Mouse (Mus musculus) liver, adult 2 months (tissue): ENCODE results near the gene Bcl11b.

Experiments used
- CTCF ChIP-seq: fragments of 200-500 bp; IDR thresholded peaks from 2 replicates; pipeline ENCODE4 v1.5.1; 2011; ENCODE audit warnings: low read depth, low read length, control low read depth
- POLR2A ChIP-seq: fragments of 200-500 bp; IDR thresholded peaks from 2 replicates; pipeline ENCODE4 v1.6.1; 2011; ENCODE audit warnings: low read length, control low read depth; ENCODE audit not compliant: insufficient read depth; ENCODE audit errors: extremely low read depth

DNA sequence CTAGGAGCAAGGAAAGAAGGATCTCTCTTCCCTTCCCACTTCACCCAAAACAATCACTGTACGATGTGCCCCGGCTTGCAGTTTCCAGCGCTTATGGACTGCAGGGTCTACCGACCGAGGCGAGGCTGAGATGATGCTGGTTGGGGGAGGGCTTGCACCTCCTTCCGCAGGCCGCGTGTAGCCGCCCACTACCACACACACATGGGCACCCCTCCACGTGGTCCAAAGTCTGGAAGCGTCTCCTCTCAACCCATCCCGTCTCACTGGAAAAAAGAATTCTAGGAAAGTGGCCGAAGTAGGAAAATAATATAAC lies 2.0 kb upstream of the Bcl11b start:
- TF ChIP-seq POLR2A (no peak), CTCF (no peak)
